Mouse (Mus musculus): ENCODE measurements around the gene Hypk.

GRCm38 (mm10) chr2:121408160-121408559 is 44.9 kb upstream of the Hypk start:
- no peak for TF ChIP-seq E2F4 (IDR thresholded peaks at IDR 0.05; ENCODE audit: insufficient read depth)
- TF ChIP-seq POLR2A (IDR thresholded peaks at IDR 0.05; ENCODE audit: insufficient read length, low read depth), result no peak
- TF ChIP-seq USF1 (IDR thresholded peaks at IDR 0.05; ENCODE audit: low read depth), result no peak

All from myocyte (in vitro differentiated cells).